Mouse (Mus musculus) forebrain, embryonic 11.5 days (tissue): ENCODE data around the gene Rtel1. TPM values are rescaled to one million over a fixed set of nuclear protein-coding genes. Genes with fewer than 3 reads are reported as not detected.

Experiments
- ATAC-seq: fragments of 200-750 bp; cut with Nextera tagmentation; replicated peaks from 2 replicates; pipeline ENCODE4 v1.8.0; 2017; ENCODE audit warnings: moderate TSS enrichment; ENCODE audit not compliant: low FRiP score
- DNase-seq: peaks from one replicate; pipeline ENCODE4 v3.0.0-alpha.2; 2017; ENCODE audit warnings: low spot score
- H3K27ac ChIP-seq: fragments of 300-500 bp; sonication (generic); 2 replicates; pipeline ENCODE4 v1.5.1; 2014; ENCODE audit warnings: low read depth, low read length
- H3K27me3 ChIP-seq: fragments of 300-500 bp; sonication (generic); 2 replicates; pipeline ENCODE4 v1.6.1; 2014; ENCODE audit warnings: mild to moderate bottlenecking, low read length, mixed read lengths; ENCODE audit not compliant: control insufficient read depth, insufficient read depth
- H3K36me3 ChIP-seq: fragments of 300-500 bp; sonication (generic); 2 replicates; pipeline ENCODE4 v1.6.1; 2014; ENCODE audit warnings: mild to moderate bottlenecking, low read length, moderate library complexity, mixed read lengths; ENCODE audit not compliant: control insufficient read depth, insufficient read depth
- H3K4me1 ChIP-seq: fragments of 300-500 bp; sonication (generic); replicated peaks from 2 replicates; pipeline ENCODE4 v1.6.1; 2014; ENCODE audit warnings: low read length, mixed read lengths; ENCODE audit not compliant: control insufficient read depth, insufficient read depth
- H3K4me2 ChIP-seq: fragments of 300-500 bp; sonication (generic); 2 replicates; pipeline ENCODE4 v1.6.1; 2014; ENCODE audit warnings: low read depth, mild to moderate bottlenecking, low read length, moderate library complexity, mixed read lengths; ENCODE audit not compliant: severe bottlenecking
- H3K4me3 ChIP-seq: fragments of 300-500 bp; sonication (generic); 2 replicates; pipeline ENCODE4 v1.5.1; 2014; ENCODE audit warnings: low read depth, low read length
- H3K9ac ChIP-seq: fragments of 300-500 bp; sonication (generic); 2 replicates; pipeline ENCODE4 v1.6.1; 2014; ENCODE audit warnings: low read length
- H3K9me3 ChIP-seq: fragments of 300-500 bp; sonication (generic); 2 replicates; pipeline ENCODE4 v1.6.1; 2016; ENCODE audit warnings: low read length, mixed read lengths; ENCODE audit not compliant: control insufficient read depth
- WGBS: fragments of 180-500 bp; shearing (Covaris S2); extraction: QIAGEN DNeasy Blood & Tissue Kit; methylation state at CpG from one replicate; pipeline ENCODE4 v1.1.7; 2014; 5-methylcytosine and 5-hydroxymethylcytosine counted together
- polyA plus RNA-seq: library from polyadenylated mRNA; unstranded; fragments of >200 nt; fragmentation: Nextera tagmentation; extraction: Ambion mirVana; gene quantifications from 2 replicates; pipeline ENCODE4 v1.2.1, GENCODE M21; 2014

Rtel1 gene
- polyA plus RNA-seq, 1 experiment from 2014 or later, result 68.3 TPM

DNA sequence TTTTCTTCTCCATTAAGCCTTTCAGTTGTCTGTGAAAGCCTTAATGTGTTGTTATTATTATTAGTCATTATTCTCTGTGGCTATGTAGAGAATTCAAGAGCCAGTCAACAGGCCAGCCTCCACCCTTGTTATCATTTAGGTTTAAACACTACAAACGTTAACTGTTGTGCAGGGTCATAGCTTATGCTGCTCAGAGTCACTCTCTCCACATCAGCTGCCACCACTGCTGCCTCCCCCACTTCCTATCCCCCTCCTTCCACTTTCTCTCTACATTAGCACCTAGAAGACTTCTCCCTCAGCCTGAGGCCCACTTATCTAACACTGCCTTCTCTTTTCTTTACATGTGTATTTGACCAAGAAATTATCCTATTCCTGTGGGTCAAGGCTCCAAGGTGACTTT lies 82.0 kb downstream of the Rtel1 start:
- Histone ChIP-seq H3K9ac (no peak overlapping the region), H3K27ac (no peak overlapping the region), H3K4me2 (no peak overlapping the region), H3K4me1 (no peaks in the 10 kb centered on the region), H3K9me3 (no peaks in the 10 kb centered on the region), H3K27me3 (no peaks in the 10 kb centered on the region), H3K36me3 (no peaks in the 10 kb centered on the region), H3K4me3 (no peak overlapping the region)
- WGBS, result 50% methylated on average over 1 of the region's 1 CpGs
- ATAC-seq (no peak), DNase-seq (no peak)

DNA sequence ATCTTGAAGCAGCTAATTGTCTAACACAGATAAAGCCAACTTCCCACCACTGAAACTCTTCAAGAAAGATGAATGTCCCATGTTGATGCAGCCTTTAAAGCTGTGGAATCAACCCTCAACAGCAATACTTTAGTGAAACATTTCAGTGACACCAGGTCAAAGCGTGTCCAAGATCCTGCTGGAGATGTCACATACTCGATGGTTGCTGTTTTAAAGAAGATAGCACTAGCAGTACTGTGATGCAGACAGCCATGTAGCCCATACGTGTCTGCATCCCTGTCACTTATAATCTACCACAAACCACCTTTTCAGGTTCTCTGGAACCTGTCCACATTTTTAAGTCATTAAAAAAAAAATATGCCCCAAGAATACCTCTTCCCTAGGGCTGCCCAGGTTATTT lies 84.2 kb downstream of the Rtel1 start:
- Histone ChIP-seq H3K9me3 (no peaks in the 10 kb centered on the region), H3K4me1 (no peaks in the 10 kb centered on the region), H3K27me3 (no peaks in the 10 kb centered on the region), H3K4me2 (no peak overlapping the region), H3K4me3 (no peak overlapping the region), H3K36me3 (no peaks in the 10 kb centered on the region), H3K27ac (no peak overlapping the region), H3K9ac (no peak overlapping the region)
- DNase-seq (no peak), ATAC-seq (no peak)
- 96% methylated on average over 3 of the region's 3 CpGs for WGBS

Other genes with a start within 250 kb of the Rtel1 start
- gene Kcnq2, start 184.4 kb upstream of the Rtel1 start, polyA plus RNA-seq, result 13.6 and 13.9 TPM in 2 replicates
- 0.47 and 0.55 TPM in 2 replicates for gene Eef1a2, start 162.7 kb upstream of the Rtel1 start, polyA plus RNA-seq
- gene Ppdpf, start 132.5 kb upstream of the Rtel1 start, polyA plus RNA-seq, result 443 and 478 TPM in 2 replicates
- not detected in 2 replicates for gene Ptk6, start 117.0 kb upstream of the Rtel1 start, polyA plus RNA-seq
- 0.12 TPM in 1 of 2 replicates, not detected in the other for gene Srms, start 106.6 kb upstream of the Rtel1 start, polyA plus RNA-seq
- gene Fndc11, start 99.7 kb upstream of the Rtel1 start, polyA plus RNA-seq, result 0.24 TPM in 1 of 2 replicates, not detected in the other
- 0.68 and 0.90 TPM in 2 replicates for gene Helz2, start 77.7 kb upstream of the Rtel1 start, polyA plus RNA-seq
- gene Gmeb2, start 31.7 kb upstream of the Rtel1 start, polyA plus RNA-seq, result 21.7 and 22.9 TPM in 2 replicates
- gene Stmn3, start 5.2 kb upstream of the Rtel1 start, polyA plus RNA-seq, result 212 and 228 TPM in 2 replicates
- 52.3 and 54.7 TPM in 2 replicates for gene Zgpat, start 45.2 kb downstream of the Rtel1 start, polyA plus RNA-seq
- 64.5 and 77.0 TPM in 2 replicates for gene Arfrp1, start 45.7 kb downstream of the Rtel1 start, polyA plus RNA-seq
- 26.2 and 32.7 TPM in 2 replicates for gene Lime1, start 60.3 kb downstream of the Rtel1 start, polyA plus RNA-seq
- 14.2 and 16.1 TPM in 2 replicates for gene Zbtb46, start 139.7 kb downstream of the Rtel1 start, polyA plus RNA-seq
- 0.15 TPM in 1 of 2 replicates, not detected in the other for gene Abhd16b, start 173.5 kb downstream of the Rtel1 start, polyA plus RNA-seq
- 143 and 148 TPM in 2 replicates for gene Tpd52l2, start 177.4 kb downstream of the Rtel1 start, polyA plus RNA-seq
- 103 and 104 TPM in 2 replicates for gene Dnajc5, start 200.7 kb downstream of the Rtel1 start, polyA plus RNA-seq